Mouse (Mus musculus) forebrain, embryonic 10.5 days (tissue): ENCODE results near the gene Dysf. TPM values are rescaled to one million over a fixed set of nuclear protein-coding genes. Genes with fewer than 3 reads are reported as not detected.
"Not testable (repeated sequence)": the region's sequence is repeated elsewhere in the genome, so short reads cannot be mapped to it uniquely, and the experiment has no call there.

ENCODE experiments used
- DNase-seq: peaks from one replicate; pipeline ENCODE4 v3.0.0-alpha.2; 2017; ENCODE audit warnings: low spot score; ENCODE audit errors: extremely low spot score
- H3K27ac ChIP-seq: fragments of 300-500 bp; sonication (generic); 2 replicates; pipeline ENCODE4 v1.5.1; 2016; ENCODE audit warnings: mild to moderate bottlenecking
- H3K27me3 ChIP-seq: fragments of 300-500 bp; sonication (generic); 2 replicates; pipeline ENCODE4 v1.6.1; 2016; ENCODE audit warnings: mild to moderate bottlenecking; ENCODE audit not compliant: poor library complexity, severe bottlenecking
- H3K36me3 ChIP-seq: fragments of 300-500 bp; sonication (generic); replicated peaks from 2 replicates; pipeline ENCODE4 v1.6.1; 2016; ENCODE audit warnings: mild to moderate bottlenecking, moderate library complexity
- H3K4me1 ChIP-seq: fragments of 300-500 bp; sonication (generic); 2 replicates; pipeline ENCODE4 v1.6.1; 2016
- H3K4me3 ChIP-seq: fragments of 300-500 bp; sonication (generic); 2 replicates; pipeline ENCODE4 v1.5.1; 2016; ENCODE audit warnings: mild to moderate bottlenecking, moderate library complexity
- H3K9me3 ChIP-seq: fragments of 300-500 bp; sonication (generic); 2 replicates; pipeline ENCODE4 v1.6.1; 2016; ENCODE audit warnings: mild to moderate bottlenecking, moderate library complexity
- WGBS: fragments of 180-500 bp; shearing (Covaris S2); methylation state at CpG from one replicate; pipeline ENCODE4 v1.1.7; 2016; 5-methylcytosine and 5-hydroxymethylcytosine counted together
- polyA plus RNA-seq: library from polyadenylated mRNA; unstranded; fragments of >200 nt; fragmentation: Nextera tagmentation; extraction: Ambion mirVana; gene quantifications from 2 replicates; pipeline ENCODE4 v1.2.1, GENCODE M21; 2016

The Dysf gene
- 3.9 and 4.6 TPM in 2 replicates for polyA plus RNA-seq

GRCm38 (mm10) chr6:84008363-84009171 is at the start of gene Dysf:
Gene Dysf (plus strand): TSS chr6:84008590.
- Histone ChIP-seq H3K27me3 (peaks cover 35% of the 10 kb centered on the region), H3K36me3 (no peaks in the 10 kb centered on the region), H3K9me3 (no peaks in the 10 kb centered on the region), H3K4me1 (peaks cover 38% of the 10 kb centered on the region), H3K27ac (peak within 1 kb of the TSS; percentile 58), H3K4me3 (peak within 1 kb of the TSS; percentile 58)
- peak; percentile 59 for DNase-seq
- WGBS, result under 1% methylated on average over 41 of the region's 41 CpGs

GRCm38 (mm10) chr6:83987642-83988041 is 20.7 kb upstream of the Dysf start:
- no peaks in the 10 kb centered on the region for H3K27me3 ChIP-seq
- WGBS, result 95% methylated on average over 5 of the region's 5 CpGs
- H3K36me3 ChIP-seq, result peaks cover 94% of the 10 kb centered on the region
- DNase-seq, result no peak
- no peak overlapping the region for H3K27ac ChIP-seq
- no peak overlapping the region for H3K4me3 ChIP-seq
- no peaks in the 10 kb centered on the region for H3K9me3 ChIP-seq
- peaks cover 4% of the 10 kb centered on the region; the same call in 1 of the 2 replicates for H3K4me1 ChIP-seq

GRCm38 (mm10) chr6:84002716-84003115 is 5.7 kb upstream of the Dysf start:
- Histone ChIP-seq H3K9me3 (no peaks in the 10 kb centered on the region), H3K36me3 (peaks cover 21% of the 10 kb centered on the region), H3K27ac (no peak overlapping the region), H3K4me3 (no peak overlapping the region), H3K27me3 (peaks cover 2% of the 10 kb centered on the region), H3K4me1 (no peaks in the 10 kb centered on the region)
- WGBS, result 72% methylated on average over 1 of the region's 1 CpGs
- DNase-seq, result no peak

GRCm38 (mm10) chr6:84004295-84004694 is 4.1 kb upstream of the Dysf start:
- H3K27me3 ChIP-seq, result peaks cover 18% of the 10 kb centered on the region
- WGBS, result 86% methylated on average over 4 of the region's 4 CpGs
- H3K9me3 ChIP-seq, result no peaks in the 10 kb centered on the region
- DNase-seq, result no peak
- H3K4me1 ChIP-seq, result peaks cover 12% of the 10 kb centered on the region
- H3K36me3 ChIP-seq, result peaks cover 6% of the 10 kb centered on the region
- H3K4me3 ChIP-seq, result no peak overlapping the region
- H3K27ac ChIP-seq, result no peak overlapping the region

- Histone ChIP-seq H3K27ac (no peak overlapping the region), H3K9me3 (no peaks in the 10 kb centered on the region), H3K4me3 (peak overlapping the region; percentile 58), H3K36me3 (no peaks in the 10 kb centered on the region), H3K4me1 (peaks cover 38% of the 10 kb centered on the region), H3K27me3 (peaks cover 35% of the 10 kb centered on the region)
- no peak for DNase-seq
- 23% methylated on average over 8 of the region's 8 CpGs for WGBS
Observed at GRCm38 (mm10) chr6:84009172-84009872, 932 bp downstream of the Dysf start.

- WGBS, result 22% methylated on average over 4 of the region's 4 CpGs
- DNase-seq, result no peak
- H3K4me3 ChIP-seq, result no peak overlapping the region; the same call in 1 of the 2 replicates
- H3K9me3 ChIP-seq, result no peaks in the 10 kb centered on the region
- no peaks in the 10 kb centered on the region for H3K36me3 ChIP-seq
- peaks cover 35% of the 10 kb centered on the region for H3K27me3 ChIP-seq
- H3K4me1 ChIP-seq, result peaks cover 38% of the 10 kb centered on the region
- 0 out of 2 replicates have a peak overlapping the region, but pooled peaks have one; percentile 26 for H3K27ac ChIP-seq
Observed at GRCm38 (mm10) chr6:84009915-84010302, 1.5 kb downstream of the Dysf start.

- no peak overlapping the region; the same call in 1 of the 2 replicates for H3K4me3 ChIP-seq
- WGBS, result 36% methylated on average over 8 of the region's 8 CpGs
- no peaks in the 10 kb centered on the region for H3K36me3 ChIP-seq
- H3K27ac ChIP-seq, result peak overlapping the region; percentile 26; the same call in 1 of the 2 replicates
- no peaks in the 10 kb centered on the region for H3K9me3 ChIP-seq
- peak; percentile 21 for DNase-seq
- H3K4me1 ChIP-seq, result peaks cover 38% of the 10 kb centered on the region
- H3K27me3 ChIP-seq, result peaks cover 35% of the 10 kb centered on the region
Observed at GRCm38 (mm10) chr6:84010303-84011225, 2.2 kb downstream of the Dysf start.

GRCm38 (mm10) chr6:84014961-84015683 is 6.7 kb downstream of the Dysf start:
- 58% methylated on average over 4 of the region's 4 CpGs for WGBS
- H3K36me3 ChIP-seq, H3K9me3 ChIP-seq, H3K4me3 ChIP-seq, DNase-seq: not testable (repeated sequence)
- H3K4me1 ChIP-seq, result peaks cover 31% of the 10 kb centered on the region
- 0 out of 2 replicates have a peak overlapping the region, but pooled peaks have one; percentile 6 for H3K27ac ChIP-seq
- peaks cover 37% of the 10 kb centered on the region for H3K27me3 ChIP-seq

- 92% methylated on average over 7 of the region's 7 CpGs for WGBS
- Histone ChIP-seq H3K4me1 (peaks cover 20% of the 10 kb centered on the region), H3K27ac (no peak overlapping the region), H3K9me3 (no peaks in the 10 kb centered on the region), H3K4me3 (no peak overlapping the region), H3K36me3 (no peaks in the 10 kb centered on the region), H3K27me3 (peaks cover 45% of the 10 kb centered on the region)
- no peak for DNase-seq
Observed at GRCm38 (mm10) chr6:84016851-84017250, 8.5 kb downstream of the Dysf start.

- DNase-seq, result no peak
- H3K36me3 ChIP-seq, result no peaks in the 10 kb centered on the region
- 69% methylated on average over 3 of the region's 3 CpGs for WGBS
- no peak overlapping the region for H3K27ac ChIP-seq
- no peak overlapping the region for H3K4me3 ChIP-seq
- H3K9me3 ChIP-seq, result no peaks in the 10 kb centered on the region
- H3K4me1 ChIP-seq, result peaks cover 17% of the 10 kb centered on the region
- peaks cover 45% of the 10 kb centered on the region for H3K27me3 ChIP-seq
Observed at GRCm38 (mm10) chr6:84017392-84017791, 9.0 kb downstream of the Dysf start.

GRCm38 (mm10) chr6:84018906-84019550 is 10.6 kb downstream of the Dysf start:
- peak overlapping the region; percentile 25; the same call in 1 of the 2 replicates for H3K27ac ChIP-seq

More at GRCm38 (mm10) chr6:84018906-84019550, 10.6 kb downstream of the Dysf start:
- WGBS, result 4% methylated on average over 28 of the region's 28 CpGs
- H3K36me3 ChIP-seq, result no peaks in the 10 kb centered on the region
- peaks cover 45% of the 10 kb centered on the region for H3K27me3 ChIP-seq
- 0 out of 2 replicates have a peak, but pooled peaks cover 2% of the 10 kb centered on the region for H3K9me3 ChIP-seq
- H3K4me3 ChIP-seq, result peak overlapping the region; percentile 49
- peaks cover 14% of the 10 kb centered on the region for H3K4me1 ChIP-seq
- DNase-seq, result peak; percentile 42
